In genomic region chr9:36727034-36727755, GRCm38 (mm10) we compare ENCODE assay signal across 8 mouse cellular contexts. TPM values are rescaled to one million over a fixed set of nuclear protein-coding genes. Genes with fewer than 3 reads are reported as not detected.
DNase-seq lines count a peak whose midpoint lies in the region; ATAC-seq and TF ChIP-seq lines count a peak whose summit lies in the region.

Gene Chek1, minus strand, starts transcription at chr9:36727065.

- 0 out of 2 replicates have a peak, but pooled peaks have one; percentile 0 for ATAC-seq in hindbrain, embryonic 11.5 days (ENCODE audit: low FRiP score)

- WGBS in cerebellum, adult 2 months: 7% methylated on average over 12 of the region's 12 CpGs
- WGBS in hindbrain, embryonic 11.5 days: 11% methylated on average over 12 of the region's 12 CpGs
- 12% methylated on average over 12 of the region's 12 CpGs for WGBS in midbrain, embryonic 10.5 days

- no peak for TF ChIP-seq CTCF in cerebellum, adult 2 months (IDR thresholded peaks at IDR 0.05; ENCODE audit: borderline replicate concordance, insufficient read depth, low read depth, low read length)

- no peaks in the 10 kb centered on the region for H3K4me1 ChIP-seq in cerebellum, adult 2 months (ENCODE audit: control insufficient read depth, insufficient read depth, low read length)
- 0 out of 2 replicates have a peak, but pooled peaks cover 2% of the 10 kb centered on the region for H3K4me1 ChIP-seq in hindbrain, embryonic 11.5 days (replicated peaks; ENCODE audit: control insufficient read depth, insufficient read depth, low read length)
- H3K4me1 ChIP-seq in midbrain, embryonic 10.5 days: peaks cover 23% of the 10 kb centered on the region

- H3K27me3 ChIP-seq in cerebellum, adult 2 months (ENCODE audit: control insufficient read depth, insufficient read depth, low read length): no peaks in the 10 kb centered on the region
- no peaks in the 10 kb centered on the region for H3K27me3 ChIP-seq in hindbrain, embryonic 11.5 days (ENCODE audit: control insufficient read depth, insufficient read depth, low read length)
- no peaks in the 10 kb centered on the region for H3K27me3 ChIP-seq in midbrain, embryonic 10.5 days (ENCODE audit: low read depth, poor library complexity, severe bottlenecking)

- no peaks in the 10 kb centered on the region for H3K36me3 ChIP-seq in hindbrain, embryonic 11.5 days (ENCODE audit: control insufficient read depth, insufficient read depth, low read length)
- H3K36me3 ChIP-seq in midbrain, embryonic 10.5 days: peaks cover 49% of the 10 kb centered on the region

- H3K9ac ChIP-seq in hindbrain, embryonic 11.5 days (ENCODE audit: low read depth, low read length): peak within 1 kb of the TSS; percentile 50

- no peak for DNase-seq in cerebellum, adult 2 months
- DNase-seq in cerebellum, postnatal 25 days: no peak
- DNase-seq in 3T3-L1 (ENCODE audit: low read depth, low spot score): peak; percentile 82
- peak; percentile 17 for DNase-seq in c-Kit-positive CD71-negative TER-119-negative erythroid progenitor cells, embryonic 14.5 days (ENCODE audit: low read depth)
- no peak for DNase-seq in hindbrain, embryonic 11.5 days (ENCODE audit: low spot score)
- DNase-seq in midbrain, embryonic 10.5 days (ENCODE audit: low spot score): no peak
- no peak for DNase-seq in ovary, adult 18-20 months (ENCODE audit: low spot score)
- no peak for DNase-seq in layer of hippocampus, adult 18-20 months (ENCODE audit: low spot score in 2 of 2)

- no peak for TF ChIP-seq POLR2A in cerebellum, adult 2 months (IDR thresholded peaks at IDR 0.05; ENCODE audit: borderline replicate concordance, insufficient read depth, low read length)

- H3K4me3 ChIP-seq in cerebellum, adult 2 months (replicated peaks; ENCODE audit: insufficient read depth, low read depth, low read length): peak within 1 kb of the TSS; percentile 87
- peak within 1 kb of the TSS; percentile 41 for H3K4me3 ChIP-seq in hindbrain, embryonic 11.5 days (ENCODE audit: low read depth, low read length)
- H3K4me3 ChIP-seq in midbrain, embryonic 10.5 days: peak within 1 kb of the TSS; percentile 75

- H3K27ac ChIP-seq in cerebellum, adult 2 months (ENCODE audit: insufficient read depth, low read length): peak within 1 kb of the TSS; percentile 67
- peak within 1 kb of the TSS; percentile 65 for H3K27ac ChIP-seq in hindbrain, embryonic 11.5 days (ENCODE audit: low read depth, low read length)
- H3K27ac ChIP-seq in midbrain, embryonic 10.5 days (replicated peaks): peak within 1 kb of the TSS; percentile 91

- H3K9me3 ChIP-seq in hindbrain, embryonic 11.5 days (ENCODE audit: control insufficient read depth, low read length): no peaks in the 10 kb centered on the region
- no peaks in the 10 kb centered on the region for H3K9me3 ChIP-seq in midbrain, embryonic 10.5 days (replicated peaks)

- peak within 1 kb of the TSS; percentile 72 for H3K4me2 ChIP-seq in hindbrain, embryonic 11.5 days (replicated peaks; ENCODE audit: low read depth, low read length)

RNA-seq across cellular contexts. Expression of gene Chek1, which starts in this region (rescaled TPM):
- polyA plus RNA-seq in cerebellum, adult 2 months (2012; rRNA removed): 1.2 and 1.3 TPM in 2 replicates
- polyA plus RNA-seq in hindbrain, embryonic 11.5 days (2014; fragmentation: Nextera tagmentation; extraction: Ambion mirVana): 40.4 and 46.2 TPM in 2 replicates
- polyA plus RNA-seq in midbrain, embryonic 10.5 days (2016; fragmentation: Nextera tagmentation; extraction: Ambion mirVana): 52.4 and 59.6 TPM in 2 replicates
- 1 to 10 TPM; 2.3 to 2.9 TPM for total RNA-seq in layer of hippocampus, adult 18-20 months (2021)

Comparison
In these comparisons a context has a peak if more than half of its experiments do, and no peak if none do; other contexts are left out.
1. RNA of gene Chek1 (polyA plus RNA-seq): 52.4 to 59.6 TPM in midbrain, embryonic 10.5 days and 40.4 to 46.2 TPM in hindbrain, embryonic 11.5 days; 1.2 to 1.3 TPM in cerebellum, adult 2 months; every median in the first group is over 10 times any median in the second.
2. DNase-seq: peak in 3T3-L1 (single experiment) and c-Kit-positive CD71-negative TER-119-negative erythroid progenitor cells, embryonic 14.5 days (single experiment); none in cerebellum, adult 2 months (0 of 2), cerebellum, postnatal 25 days (0 of 2), hindbrain, embryonic 11.5 days (single experiment), midbrain, embryonic 10.5 days (single experiment), ovary, adult 18-20 months (single experiment) and layer of hippocampus, adult 18-20 months (0 of 2).
3. Peak in every context shown above with its lines, with median percentiles within 50 percentile points of each other: H3K27ac ChIP-seq and H3K4me3 ChIP-seq.